27 mouse cellular contexts compared by ENCODE assay signal in genomic region chrX:56307597-56307996, GRCm38 (mm10).
"Had no signal": no experiment of that assay in that cellular context is flagged by ENCODE, and none has a peak within 500 bp of the region (broad histone marks: within the 10 kb centered on the region; RNA-seq: fewer than 3 reads in every experiment).

No protein-coding gene starts in this region.

- H3K4me3 ChIP-seq: gastrocnemius, adult 2 months; heart, adult 2 months; heart, embryonic 13.5 days; heart, embryonic 15.5 days; hindbrain, embryonic 10.5 days; hindbrain, embryonic 12.5 days; intestine, embryonic 15.5 days; layer of hippocampus, adult 2 months; limb, embryonic 13.5 days; limb, embryonic 15.5 days had no signal

- DNase-seq: gastrocnemius, adult 2 months; gastrocnemius, postnatal 10 days; gastrocnemius, postnatal 25 days; heart, adult 11 months; heart, adult 2 months; heart, postnatal 14 days; heart, postnatal 36 days; kidney, adult 18-20 months; kidney, adult 8-10 months; kidney, postnatal 10 days; kidney, postnatal 25 days; kidney, postnatal 4 days; layer of hippocampus, postnatal 36 days; left cerebral cortex, postnatal 4 days had no signal

- H3K36me3 ChIP-seq: heart, embryonic 13.5 days; heart, embryonic 15.5 days; hindbrain, embryonic 10.5 days; hindbrain, embryonic 12.5 days; intestine, embryonic 15.5 days; limb, embryonic 13.5 days; limb, embryonic 15.5 days had no signal

- H3K4me2 ChIP-seq: heart, embryonic 11.5 days; heart, embryonic 13.5 days; heart, embryonic 15.5 days; hindbrain, embryonic 12.5 days; hindbrain, embryonic 14.5 days; intestine, embryonic 15.5 days; limb, embryonic 13.5 days; limb, embryonic 15.5 days had no signal

- H3K27ac ChIP-seq: gastrocnemius, adult 2 months; heart, adult 2 months; heart, embryonic 13.5 days; heart, embryonic 15.5 days; hindbrain, embryonic 10.5 days; hindbrain, embryonic 12.5 days; hindbrain, embryonic 14.5 days; intestine, embryonic 15.5 days; layer of hippocampus, adult 2 months; limb, embryonic 13.5 days; limb, embryonic 15.5 days had no signal

- H3K4me1 ChIP-seq: heart, embryonic 13.5 days; heart, embryonic 15.5 days; hindbrain, embryonic 10.5 days; hindbrain, embryonic 12.5 days; intestine, embryonic 15.5 days; limb, embryonic 13.5 days; limb, embryonic 15.5 days had no signal

- H3K9me3 ChIP-seq: heart, embryonic 13.5 days; heart, embryonic 15.5 days; hindbrain, embryonic 10.5 days; hindbrain, embryonic 12.5 days; intestine, embryonic 15.5 days; limb, embryonic 13.5 days; limb, embryonic 15.5 days had no signal

- ATAC-seq: hindbrain, embryonic 16.5 days; inflammation-experienced regulatory T-cells, adult 6 months; intestine, embryonic 15.5 days; intestine, postnatal 0 days had no signal

- H3K27me3 ChIP-seq: heart, embryonic 13.5 days; heart, embryonic 15.5 days; hindbrain, embryonic 12.5 days; intestine, embryonic 15.5 days; limb, embryonic 13.5 days; limb, embryonic 15.5 days had no signal

- H3K9ac ChIP-seq: heart, embryonic 13.5 days; heart, embryonic 15.5 days; hindbrain, embryonic 12.5 days; hindbrain, embryonic 14.5 days; intestine, embryonic 15.5 days; limb, embryonic 13.5 days; limb, embryonic 15.5 days had no signal
